Mouse (Mus musculus) myocyte (in vitro differentiated cells): ENCODE measurements around the gene Unk. TPM values are rescaled to one million over a fixed set of nuclear protein-coding genes. Genes with fewer than 3 reads are reported as not detected.

ENCODE experiments used
- H3K27me3 ChIP-seq: one replicate; pipeline ENCODE4 v1.6.1; 2011; ENCODE audit not compliant: control insufficient read depth, insufficient read depth, insufficient read length
- H3K36me3 ChIP-seq: one replicate; pipeline ENCODE4 v1.6.1; 2011; ENCODE audit not compliant: control insufficient read depth, insufficient read depth
- H3K4me2 ChIP-seq: one replicate; pipeline ENCODE4 v1.6.1; 2011; ENCODE audit warnings: low read depth, control low read depth
- H3K4me3 ChIP-seq: one replicate; pipeline ENCODE4 v1.5.1; 2011; ENCODE audit warnings: mild to moderate bottlenecking, control low read depth, moderate library complexity
- H3K79me2 ChIP-seq: one replicate; pipeline ENCODE4 v1.6.1; 2011; ENCODE audit not compliant: control insufficient read depth, insufficient read depth
- H3ac ChIP-seq: one replicate; pipeline ENCODE4 v1.6.1; 2011; ENCODE audit not compliant: control insufficient read depth, insufficient read length
- CEBPB ChIP-seq: IDR thresholded peaks from 2 replicates; pipeline ENCODE4 v1.6.1; 2011; ENCODE audit warnings: mild to moderate bottlenecking, moderate library complexity; ENCODE audit not compliant: poor library complexity, insufficient read depth, severe bottlenecking
- E2F4 ChIP-seq: IDR thresholded peaks from one replicate; pipeline ENCODE4 v1.6.1; 2011; ENCODE audit warnings: mild to moderate bottlenecking, control low read depth, moderate library complexity; ENCODE audit not compliant: insufficient read depth
- MAX ChIP-seq: IDR thresholded peaks from one replicate; pipeline ENCODE4 v1.6.1; 2011; ENCODE audit warnings: low read depth, mild to moderate bottlenecking, control low read depth
- MYOD1 ChIP-seq, 3 experiments: IDR thresholded peaks; one replicate each; pipeline ENCODE4 v1.6.1; 2011; ENCODE audit warnings: control low read depth in 2 of 3, low read depth in 2 of 3, mild to moderate bottlenecking in 2 of 3, moderate library complexity in 1 of 3; ENCODE audit not compliant: insufficient read length in 2 of 3, control insufficient read depth in 1 of 3
- MYOG ChIP-seq, 3 experiments: IDR thresholded peaks; one replicate each; pipeline ENCODE4 v1.6.1; 2011; ENCODE audit warnings: control low read depth in 2 of 3, low read depth in 2 of 3, mild to moderate bottlenecking in 2 of 3; ENCODE audit not compliant: insufficient read length in 2 of 3, control insufficient read depth in 1 of 3, insufficient read depth in 1 of 3
- POLR2A ChIP-seq: IDR thresholded peaks from one replicate; pipeline ENCODE4 v1.6.1; 2011; ENCODE audit warnings: low read depth, mild to moderate bottlenecking, control low read depth, moderate library complexity; ENCODE audit not compliant: insufficient read length
- POLR2AphosphoS2 ChIP-seq: IDR thresholded peaks from one replicate; pipeline ENCODE4 v1.6.1; 2011; ENCODE audit warnings: low read depth, control low read depth; ENCODE audit not compliant: insufficient read length
- REST ChIP-seq: IDR thresholded peaks from one replicate; pipeline ENCODE4 v1.6.1; 2011; ENCODE audit warnings: mild to moderate bottlenecking, control low read depth, moderate library complexity; ENCODE audit not compliant: insufficient read depth, insufficient read length
- SRF ChIP-seq: IDR thresholded peaks from one replicate; pipeline ENCODE4 v1.6.1; 2011; ENCODE audit warnings: low read depth; ENCODE audit not compliant: control insufficient read depth, insufficient read length
- TCF12 ChIP-seq: IDR thresholded peaks from one replicate; pipeline ENCODE4 v1.6.1; 2011; ENCODE audit warnings: mild to moderate bottlenecking, control low read depth; ENCODE audit not compliant: poor library complexity, insufficient read depth, severe bottlenecking
- TCF3 ChIP-seq: IDR thresholded peaks from one replicate; pipeline ENCODE4 v1.6.1; 2011; ENCODE audit warnings: low read depth, control low read depth; ENCODE audit not compliant: insufficient read length
- USF1 ChIP-seq: IDR thresholded peaks from one replicate; pipeline ENCODE4 v1.6.1; 2011; ENCODE audit warnings: low read depth, mild to moderate bottlenecking, control low read depth, moderate library complexity
- polyA plus RNA-seq: library from polyadenylated mRNA; unstranded; fragments of >200 nt; fragmentation: generic; extraction: Trizol; gene quantifications from one replicate; pipeline ENCODE4 v1.2.1, GENCODE M21; 2012; ENCODE audit warnings: missing spikeins

The Unk gene
- polyA plus RNA-seq, 1 experiment, result 15.3 TPM

GRCm38 (mm10) chr11:116059691-116060025, 29.5 kb downstream of the Unk start:
- Histone ChIP-seq H3K79me2 (no peaks in the 10 kb centered on the region), H3K4me2 (no peak overlapping the region), H3K27me3 (no peaks in the 10 kb centered on the region), H3ac (no peak overlapping the region), H3K4me3 (no peak overlapping the region), H3K36me3 (peaks cover 10% of the 10 kb centered on the region)
- no peak for TF ChIP-seq POLR2A
- peak; percentile 49 for TF ChIP-seq POLR2AphosphoS2

GRCm38 (mm10) chr11:116060596-116060995, 30.5 kb downstream of the Unk start:
- H3K4me3 ChIP-seq, result no peak overlapping the region
- no peak overlapping the region for H3ac ChIP-seq
- no peaks in the 10 kb centered on the region for H3K79me2 ChIP-seq
- no peaks in the 10 kb centered on the region for H3K27me3 ChIP-seq
- H3K36me3 ChIP-seq, result peaks cover 10% of the 10 kb centered on the region
- H3K4me2 ChIP-seq, result no peak overlapping the region
- TF ChIP-seq MYOD1 (IDR thresholded peaks at IDR 0.05; ENCODE audit: control insufficient read depth in 1 of 3, insufficient read length in 2 of 3, low read depth in 2 of 3) (no peak), POLR2AphosphoS2 (peak; percentile 48)

- Histone ChIP-seq H3K4me2 (no peak overlapping the region), H3K27me3 (no peaks in the 10 kb centered on the region), H3K4me3 (no peak overlapping the region), H3K79me2 (no peaks in the 10 kb centered on the region), H3K36me3 (peaks cover 10% of the 10 kb centered on the region), H3ac (no peak overlapping the region)
- TF ChIP-seq POLR2AphosphoS2, result peak; percentile 64
- TF ChIP-seq TCF3, result no peak
Measured at GRCm38 (mm10) chr11:116061641-116062415, 31.7 kb downstream of the Unk start.

GRCm38 (mm10) chr11:116062521-116062920, 32.4 kb downstream of the Unk start:
- H3K79me2 ChIP-seq, result no peaks in the 10 kb centered on the region
- H3K27me3 ChIP-seq, result no peaks in the 10 kb centered on the region
- TF ChIP-seq MAX (no peak), POLR2A (no peak), CEBPB (no peak), MYOD1 (IDR thresholded peaks at IDR 0.05; ENCODE audit: control insufficient read depth in 1 of 3, insufficient read length in 2 of 3, low read depth in 2 of 3) (no peak), SRF (no peak), TCF3 (no peak)
- H3ac ChIP-seq, result no peak overlapping the region
- H3K36me3 ChIP-seq, result peaks cover 10% of the 10 kb centered on the region
- H3K4me3 ChIP-seq, result no peak overlapping the region
- H3K4me2 ChIP-seq, result no peak overlapping the region

GRCm38 (mm10) chr11:116063562-116063961, 33.4 kb downstream of the Unk start:
- Histone ChIP-seq H3K4me3 (no peak overlapping the region), H3K27me3 (no peaks in the 10 kb centered on the region), H3K36me3 (peaks cover 6% of the 10 kb centered on the region), H3K79me2 (no peaks in the 10 kb centered on the region), H3ac (no peak overlapping the region), H3K4me2 (no peak overlapping the region)
- TF ChIP-seq SRF (no peak), MYOG (IDR thresholded peaks at IDR 0.05; ENCODE audit: control insufficient read depth in 1 of 3, insufficient read depth in 1 of 3, insufficient read length in 2 of 3, low read depth in 2 of 3) (no peak), CEBPB (no peak), E2F4 (no peak), MAX (no peak), REST (no peak), POLR2A (peak; percentile 18), TCF12 (no peak), TCF3 (no peak), POLR2AphosphoS2 (peak; percentile 71), MYOD1 (IDR thresholded peaks at IDR 0.05; ENCODE audit: control insufficient read depth in 1 of 3, insufficient read length in 2 of 3, low read depth in 2 of 3) (no peak), USF1 (no peak)

GRCm38 (mm10) chr11:116064187-116064867, 34.2 kb downstream of the Unk start:
- Histone ChIP-seq H3K4me2 (no peak overlapping the region), H3ac (no peak overlapping the region), H3K4me3 (no peak overlapping the region), H3K27me3 (no peaks in the 10 kb centered on the region), H3K79me2 (no peaks in the 10 kb centered on the region), H3K36me3 (peaks cover 6% of the 10 kb centered on the region)
- TF ChIP-seq TCF3, result no peak
- TF ChIP-seq E2F4, result no peak
- no peak for TF ChIP-seq POLR2A
- no peak for TF ChIP-seq SRF
- no peak for TF ChIP-seq MYOD1 (IDR thresholded peaks at IDR 0.05; ENCODE audit: control insufficient read depth in 1 of 3, insufficient read length in 2 of 3, low read depth in 2 of 3)
- no peak for TF ChIP-seq USF1
- no peak for TF ChIP-seq TCF12
- TF ChIP-seq CEBPB, result no peak
- no peak for TF ChIP-seq MAX
- no peak for TF ChIP-seq MYOG (IDR thresholded peaks at IDR 0.05; ENCODE audit: control insufficient read depth in 1 of 3, insufficient read depth in 1 of 3, insufficient read length in 2 of 3, low read depth in 2 of 3)
- TF ChIP-seq REST, result no peak
- no peak for TF ChIP-seq POLR2AphosphoS2
